Mouse (Mus musculus) erythroblast, adult 5-6 weeks (primary cell): Measurements from ENCODE around the gene Atp4a. TPM values are rescaled to one million over a fixed set of nuclear protein-coding genes. Genes with fewer than 3 reads are reported as not detected.
"Not testable (repeated sequence)": the region's sequence is repeated elsewhere in the genome, so short reads cannot be mapped to it uniquely, and the experiment has no call there.

Experiments used
- ATAC-seq: replicated peaks from 2 replicates; pipeline ENCODE4 v1.8.0; 2016; ENCODE audit warnings: moderate number of reproducible peaks, mild to moderate bottlenecking, moderate TSS enrichment, inconsistent platforms; ENCODE audit not compliant: poor library complexity, low FRiP score, severe bottlenecking
- total RNA-seq, 2 experiments: library from RNA; stranded (forward) in 1 of 2; stranded (reverse) in 1 of 2; fragments of 150-400 nt in 1 of 2; fragments of 200-764, 138-1000 nt in 1 of 2; gene quantifications; 2 replicates each; pipeline versions ENCODE4 v1.2.3 to v1.2.4; 2015 to 2017; ENCODE audit warnings: low replicate concordance in 2 of 2

The Atp4a gene
- total RNA-seq, 2 experiments from 2014 or later, result 0.68 TPM; not detected in 1

DNA sequence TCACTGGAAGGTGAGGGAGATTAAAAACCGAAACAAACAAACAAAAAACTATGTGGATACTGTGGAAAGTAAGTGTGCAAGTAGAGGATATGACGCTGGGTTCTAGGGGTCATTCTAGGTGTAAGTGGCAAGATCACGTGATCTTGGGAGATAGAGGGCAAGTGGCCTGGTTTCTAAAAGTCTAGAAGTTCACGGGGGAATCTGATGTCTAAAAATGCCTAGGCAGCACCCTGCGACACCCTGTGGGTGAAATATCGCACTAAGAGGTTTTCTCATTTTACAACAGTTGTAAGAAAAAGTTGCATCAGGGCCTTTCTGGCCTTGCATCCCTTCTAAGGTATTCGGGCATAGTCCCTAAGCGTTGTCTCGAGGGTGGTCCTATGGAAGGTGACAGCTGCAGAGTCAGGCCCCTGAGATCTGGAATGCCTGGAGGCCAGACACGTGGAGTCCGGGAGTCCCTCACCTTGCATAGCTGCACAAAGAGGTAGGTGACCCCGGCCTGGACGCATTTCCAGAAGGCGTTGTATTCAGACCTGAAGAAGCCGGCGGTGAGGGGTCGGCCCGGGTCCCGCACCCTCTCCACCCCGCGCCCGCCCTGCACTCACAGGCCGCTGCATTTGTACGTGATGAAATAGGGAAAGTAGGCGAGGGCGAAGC, 16.9 kb downstream of the Atp4a start:
- no peak for ATAC-seq

DNA sequence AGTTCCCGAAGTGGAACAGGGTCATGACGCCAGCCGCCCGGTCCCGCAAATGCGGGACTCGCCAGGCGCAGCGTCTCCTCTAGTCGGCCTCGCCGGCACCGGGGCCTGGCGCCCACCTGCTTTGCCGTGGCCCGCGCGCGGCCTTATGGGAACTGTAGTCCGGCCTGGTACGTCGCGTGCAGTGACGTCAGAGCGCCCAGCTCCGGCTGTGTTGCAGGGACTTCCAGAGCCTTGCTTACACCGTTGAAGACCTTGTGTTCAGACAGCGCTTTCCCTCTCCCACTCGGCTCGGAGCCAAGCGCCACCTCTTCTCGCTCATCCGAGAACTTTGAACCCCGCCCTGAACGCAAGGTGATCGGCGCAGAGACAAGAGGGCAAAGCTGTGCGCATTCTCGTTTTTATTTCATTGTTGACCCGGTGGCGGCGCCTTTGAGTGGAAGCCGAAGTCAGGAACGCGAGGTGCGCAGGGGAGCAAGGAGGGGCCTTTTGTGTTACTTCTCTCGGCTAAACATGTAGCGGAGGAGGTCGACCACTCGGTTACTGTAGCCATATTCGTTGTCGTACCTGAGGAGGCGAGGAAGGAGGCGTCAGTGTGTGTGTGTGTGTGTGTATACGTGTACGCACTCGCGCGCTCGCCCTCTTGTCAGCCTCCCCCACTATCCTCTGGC, 17.5 kb downstream of the Atp4a start, which contains the start of gene Tmem147:
Gene Tmem147 (minus strand): TSS at position 145 of the 668 bp plus-strand sequence.
- peak; percentile 94 for ATAC-seq

DNA sequence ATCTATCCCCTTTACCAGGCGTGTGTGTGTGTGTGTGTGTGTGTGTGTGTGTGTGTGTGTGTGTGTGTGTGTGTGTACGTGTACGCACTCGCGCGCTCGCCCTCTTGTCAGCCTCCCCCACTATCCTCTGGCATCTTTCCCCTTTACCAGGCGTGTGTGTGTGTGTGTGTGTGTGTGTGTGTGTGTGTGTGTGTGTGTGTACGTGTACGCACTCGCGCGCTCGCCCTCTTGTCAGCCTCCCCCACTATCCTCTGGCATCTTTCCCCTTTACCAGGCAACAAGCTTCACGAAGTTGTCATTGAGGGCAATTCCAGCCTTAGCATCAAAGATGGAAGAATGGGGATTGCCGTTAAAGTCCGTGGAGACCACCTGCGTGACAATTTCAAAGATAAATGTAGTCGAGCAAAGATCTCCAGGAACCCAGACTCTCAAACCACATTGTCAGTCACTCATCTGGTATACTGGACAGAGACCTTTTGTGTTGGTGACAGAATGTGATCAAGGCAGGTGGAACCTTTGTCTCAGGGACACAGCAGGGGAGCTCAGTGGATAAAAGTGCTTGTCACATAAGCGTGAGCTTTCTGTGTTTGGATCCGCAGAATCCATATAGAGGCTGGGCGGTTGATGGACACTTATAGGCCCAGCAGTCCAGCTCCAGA, 18.2 kb downstream of the Atp4a start:
- ATAC-seq, result not testable (repeated sequence)

DNA sequence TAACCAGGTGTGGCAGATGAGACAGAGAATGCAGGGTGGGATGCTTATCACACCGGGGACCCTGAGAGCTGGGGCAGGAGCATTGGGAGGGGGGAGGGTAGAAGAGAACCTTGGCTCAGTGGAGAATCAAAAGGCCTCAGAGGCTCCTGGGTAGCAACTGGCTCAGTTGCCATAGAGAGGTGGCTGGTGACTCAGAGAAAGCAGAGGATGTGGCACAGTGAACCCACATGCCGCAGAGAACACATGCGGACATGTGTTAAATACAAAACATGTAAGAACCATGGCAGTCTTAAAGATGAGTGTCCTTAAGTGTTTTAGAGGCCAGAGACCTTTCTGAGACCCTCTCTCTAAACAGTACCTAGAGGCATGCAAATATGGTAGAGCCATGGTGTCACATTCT, 24.2 kb downstream of the Atp4a start:
- no peak for ATAC-seq

DNA sequence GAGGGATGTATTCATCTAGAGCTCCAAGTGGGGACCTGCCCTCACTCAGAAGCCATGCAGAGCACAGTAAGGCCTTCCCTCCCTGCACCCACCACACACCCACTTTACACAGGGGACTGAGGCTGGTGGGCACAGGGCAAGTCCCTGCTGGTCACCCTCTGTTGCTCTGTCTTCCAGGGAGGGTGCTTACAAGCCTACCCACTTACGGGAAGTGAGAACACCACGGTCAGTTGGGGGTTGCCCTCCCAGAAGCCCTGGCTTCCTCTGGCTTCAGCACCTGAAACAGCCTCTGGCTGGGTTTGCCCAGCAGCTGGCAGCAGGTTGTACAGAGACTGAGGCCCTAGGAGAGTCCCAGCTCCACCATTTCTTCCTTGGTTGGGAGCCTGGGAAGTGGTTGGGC, 30.6 kb downstream of the Atp4a start:
- ATAC-seq, result not testable (repeated sequence)

DNA sequence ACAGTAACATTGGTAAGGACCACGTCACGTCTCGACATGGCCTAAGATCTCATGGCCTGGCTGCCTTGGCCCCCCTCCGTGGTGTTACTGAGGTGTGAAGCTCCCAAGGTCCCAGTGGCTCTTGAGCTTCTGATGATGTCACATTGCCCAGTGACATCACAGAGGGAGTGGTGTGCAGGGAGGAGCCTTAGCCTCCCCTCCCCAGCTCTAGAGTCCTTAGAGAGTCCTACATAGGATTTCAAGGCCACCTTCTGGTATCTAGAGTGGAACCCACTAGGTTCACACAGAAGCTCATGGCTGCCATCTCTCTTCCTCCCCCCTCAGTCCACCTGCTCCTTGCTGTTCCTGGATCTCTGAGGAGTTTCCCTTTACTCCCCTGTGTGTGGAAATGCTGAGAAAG, 31.6 kb downstream of the Atp4a start, which contains the start of gene Gapdhs:
Gene Gapdhs (minus strand): TSS at position 65 of the 400 bp plus-strand sequence.
- not testable (repeated sequence) for ATAC-seq

DNA sequence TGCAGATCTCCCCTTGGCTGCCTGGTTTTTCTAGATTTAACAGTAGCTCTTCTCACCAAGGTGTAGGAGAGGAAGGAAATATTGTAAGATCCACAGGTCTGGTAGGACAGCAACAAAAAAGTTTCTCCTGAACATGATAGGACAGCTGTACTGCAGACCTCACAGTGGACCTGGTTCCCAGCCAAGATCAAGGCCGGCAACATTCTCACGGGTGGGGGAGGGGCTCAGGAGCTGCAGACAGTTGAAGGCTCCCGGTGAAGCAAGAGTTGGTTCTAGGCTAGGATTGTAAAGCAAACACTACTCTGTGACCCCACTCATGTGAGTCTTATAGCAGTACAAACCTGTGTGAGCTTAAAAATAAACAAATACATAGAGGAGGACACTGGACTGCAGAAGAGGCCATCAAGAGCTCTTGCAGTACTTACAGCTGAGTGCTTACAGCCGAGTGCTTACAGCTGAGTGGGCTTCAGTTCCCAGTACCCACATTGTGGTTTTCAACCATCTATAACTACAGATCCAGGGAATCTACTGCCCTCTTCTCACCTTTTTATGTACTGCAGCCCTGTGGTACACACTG, 32.1 kb downstream of the Atp4a start:
- ATAC-seq, result no peak

DNA sequence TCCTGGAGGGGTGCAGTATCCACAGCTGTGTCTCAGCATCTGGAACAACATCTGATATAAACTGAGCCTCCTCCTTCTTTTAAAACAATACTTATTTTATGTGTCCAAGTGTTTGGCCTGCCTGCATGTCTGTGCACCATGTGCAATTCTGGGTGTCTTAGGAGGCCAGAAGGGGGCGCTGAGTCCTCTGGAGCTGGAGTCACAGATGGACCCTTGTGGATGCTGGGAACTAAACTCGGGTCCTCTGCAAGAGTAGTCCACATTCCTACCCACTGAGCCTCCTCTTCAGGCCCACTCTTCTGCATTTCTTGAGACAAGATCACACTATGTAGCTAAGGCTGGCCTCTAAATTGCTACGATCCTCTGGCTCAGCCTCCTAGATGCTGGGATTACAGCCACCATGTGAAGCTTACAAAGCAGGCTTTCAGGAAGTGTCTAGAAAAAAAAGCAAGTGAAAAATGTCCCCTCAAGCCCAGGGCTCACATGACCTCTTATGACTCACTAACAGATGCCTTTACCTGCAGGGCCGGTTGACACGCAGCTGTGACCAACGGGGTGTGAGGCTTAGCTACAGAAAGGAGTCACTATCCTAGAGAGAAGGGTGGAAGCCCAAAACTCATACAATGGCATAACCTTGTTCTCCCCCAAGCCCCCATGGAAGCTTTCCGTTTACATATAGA, 35.7 kb downstream of the Atp4a start:
- ATAC-seq, result no peak

DNA sequence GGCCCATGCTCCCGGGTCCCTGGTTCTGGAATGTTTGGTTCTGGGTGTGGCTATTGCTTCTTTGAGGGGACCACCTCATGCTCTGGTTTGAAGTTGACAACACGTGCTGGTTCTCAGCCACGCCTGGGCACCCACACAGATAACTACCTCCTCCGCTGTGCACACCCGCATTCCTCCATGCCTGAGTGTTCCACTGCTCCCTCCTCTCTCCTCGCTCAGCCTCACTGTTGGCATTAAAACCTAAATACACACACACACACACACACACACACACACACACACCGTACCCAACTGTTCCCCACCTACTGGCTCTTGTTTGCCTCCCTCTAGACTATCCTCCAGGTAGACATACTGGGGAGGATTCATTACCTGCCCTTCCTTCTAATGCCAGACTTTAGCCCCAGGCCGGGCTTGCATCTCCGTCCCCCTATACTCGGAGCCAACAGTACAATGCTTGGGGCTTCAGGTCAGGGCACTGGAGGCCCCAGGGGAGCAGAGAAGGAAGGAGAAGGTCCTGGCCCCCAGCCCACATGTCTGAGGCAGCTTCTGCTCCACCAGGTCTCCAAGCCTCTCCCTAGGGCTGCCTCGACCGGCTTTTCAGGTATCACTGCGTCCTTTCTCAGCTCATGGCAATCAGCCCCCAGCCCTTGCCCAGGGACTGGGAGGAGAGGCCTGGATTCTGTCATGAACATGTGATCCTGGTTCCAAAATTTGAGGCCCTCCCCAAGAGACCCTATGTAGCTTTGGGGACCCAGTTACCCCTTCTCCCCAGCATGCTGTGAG, 38.0 kb downstream of the Atp4a start:
- ATAC-seq, result no peak

DNA sequence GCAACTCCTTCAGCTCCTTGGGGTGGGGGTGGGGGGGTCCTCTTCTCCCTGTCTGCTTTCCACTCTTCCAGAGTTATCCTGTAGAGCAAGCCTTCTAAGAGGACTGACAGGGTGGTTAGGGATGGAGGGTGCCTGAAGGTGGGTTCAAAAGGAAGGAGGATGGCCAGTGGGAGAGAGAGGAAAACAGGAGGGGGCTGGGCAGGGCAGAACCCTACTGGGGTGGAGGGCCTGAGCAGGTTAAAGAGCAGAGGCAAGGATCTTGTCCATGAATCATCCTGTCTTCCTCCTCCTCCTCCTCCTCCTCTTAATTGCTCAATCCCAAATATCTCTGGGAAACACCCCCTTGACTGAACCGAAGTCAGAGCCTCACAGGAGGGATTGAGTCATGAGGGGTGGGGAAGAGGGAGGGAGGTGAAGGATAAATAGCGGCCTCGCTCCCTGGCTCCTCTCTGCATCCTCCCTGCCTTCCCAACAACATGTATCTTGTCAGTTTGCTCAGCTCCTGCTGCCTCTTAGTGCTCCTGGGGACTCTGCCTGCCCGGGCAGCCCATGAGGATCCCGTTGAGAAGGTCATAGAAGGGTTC, 39.2 kb downstream of the Atp4a start, which contains the start of gene Sbsn:
Gene Sbsn (plus strand): TSS at position 386 of the 584 bp plus-strand sequence.
- no peak for ATAC-seq

DNA sequence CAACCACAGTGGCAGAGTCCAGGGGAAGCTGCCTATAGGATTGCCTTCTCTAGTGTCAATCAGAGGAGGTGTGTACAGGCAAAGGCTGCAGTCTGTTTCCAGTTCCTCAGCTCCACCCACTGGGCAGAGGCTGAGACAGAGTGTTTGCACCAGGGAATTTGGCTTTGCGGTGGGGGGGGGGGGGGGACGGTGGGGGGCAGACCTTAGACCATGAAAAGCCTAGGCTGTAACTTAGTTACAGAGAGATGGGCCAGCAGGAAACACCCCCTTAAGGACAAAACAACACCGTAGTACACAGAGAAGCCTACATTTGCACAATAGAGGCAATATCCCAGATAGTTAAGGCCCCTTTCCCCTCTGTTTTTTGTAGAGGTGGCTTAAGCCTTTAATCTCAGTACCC, 45.0 kb downstream of the Atp4a start:
- ATAC-seq, result no peak

DNA sequence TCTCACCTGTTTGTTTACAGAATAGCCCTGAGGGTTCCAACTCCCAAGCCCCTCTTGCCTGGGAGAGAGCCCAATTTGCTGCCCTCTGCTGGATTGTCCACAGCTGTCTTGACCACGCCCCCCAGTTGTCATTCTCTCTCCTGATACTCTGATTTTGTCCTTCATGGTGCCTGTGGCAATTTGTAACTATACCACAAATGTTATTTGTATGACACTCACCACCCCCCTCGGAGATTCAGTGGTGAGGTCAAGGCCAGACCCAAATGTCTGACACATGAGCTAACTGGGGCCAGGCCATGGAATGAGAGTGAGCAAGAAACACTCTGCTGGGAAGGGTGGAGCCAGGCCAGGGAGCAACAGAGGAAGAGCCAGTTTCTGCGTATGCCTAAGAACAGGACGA, 46.8 kb downstream of the Atp4a start:
- no peak for ATAC-seq

DNA sequence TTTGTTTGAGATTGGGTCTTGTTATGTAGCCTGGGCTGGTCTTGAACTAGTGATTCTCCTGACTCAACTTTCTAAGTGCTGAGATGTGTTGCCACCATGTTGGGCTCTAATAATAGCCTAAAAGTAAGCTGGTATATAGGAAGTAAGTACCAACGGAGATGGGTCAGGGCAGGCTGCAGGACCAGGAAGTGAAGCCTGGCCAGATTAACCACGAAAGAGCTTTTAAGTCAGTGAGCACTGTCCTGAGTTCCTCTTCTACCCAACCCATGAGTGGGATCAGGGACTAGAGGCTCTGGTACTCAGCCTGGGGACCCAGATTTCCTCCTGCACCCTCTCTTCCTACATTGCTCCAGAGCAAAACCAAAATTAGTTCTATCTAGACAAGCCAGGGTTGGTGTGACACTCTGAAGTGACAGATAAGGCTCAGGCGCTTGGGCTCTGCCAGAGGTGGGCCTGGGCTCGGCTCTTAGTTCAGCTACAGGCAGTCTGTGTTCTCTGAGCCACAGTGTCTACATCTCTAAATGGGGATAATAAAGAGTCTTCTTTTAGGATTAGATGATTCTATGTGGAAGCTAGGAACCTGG, 49.9 kb downstream of the Atp4a start:
- ATAC-seq, result no peak

DNA sequence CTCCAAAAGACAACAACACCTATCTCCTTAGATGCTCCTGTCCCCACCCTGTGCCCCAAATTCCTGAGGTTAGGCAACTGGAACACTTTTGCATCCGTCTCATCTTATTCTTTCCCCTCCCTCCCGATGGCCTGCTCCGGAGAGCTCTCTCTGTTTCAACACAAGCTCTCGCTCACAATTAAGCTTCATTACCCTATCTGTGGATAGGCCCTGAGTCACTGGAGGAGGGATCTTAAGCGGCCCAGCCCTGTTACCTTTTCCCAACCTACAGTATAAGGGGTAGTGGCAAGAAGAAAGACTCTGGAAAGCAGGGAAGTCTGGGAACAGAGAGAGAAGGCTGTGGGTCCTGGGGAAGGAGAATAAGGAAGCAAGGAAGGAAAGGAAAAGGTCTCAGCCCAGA, 51.4 kb downstream of the Atp4a start, which contains the start of gene Dmkn:
Gene Dmkn (plus strand): TSS at position 301 of the 400 bp plus-strand sequence.
- no peak for ATAC-seq

DNA sequence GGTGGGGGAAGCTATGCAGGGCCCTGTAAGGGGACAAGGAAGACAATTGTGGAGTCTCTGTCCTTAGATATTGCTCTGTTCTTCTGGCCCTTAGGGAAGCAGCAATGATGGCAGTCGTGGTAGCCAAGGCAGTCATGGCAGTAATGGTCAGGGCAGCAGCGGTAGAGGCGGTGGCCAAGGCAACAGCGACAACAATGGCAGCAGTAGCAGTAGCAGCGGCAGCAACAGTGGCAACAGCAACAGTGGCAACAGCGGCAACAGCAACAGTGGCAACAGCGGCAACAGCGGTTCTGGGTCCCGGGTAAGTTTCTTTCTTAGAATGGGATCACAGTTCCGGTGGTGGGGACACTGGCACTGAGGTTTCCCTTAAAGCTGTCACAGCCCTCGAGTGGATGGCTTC, 53.2 kb downstream of the Atp4a start:
- no peak for ATAC-seq

DNA sequence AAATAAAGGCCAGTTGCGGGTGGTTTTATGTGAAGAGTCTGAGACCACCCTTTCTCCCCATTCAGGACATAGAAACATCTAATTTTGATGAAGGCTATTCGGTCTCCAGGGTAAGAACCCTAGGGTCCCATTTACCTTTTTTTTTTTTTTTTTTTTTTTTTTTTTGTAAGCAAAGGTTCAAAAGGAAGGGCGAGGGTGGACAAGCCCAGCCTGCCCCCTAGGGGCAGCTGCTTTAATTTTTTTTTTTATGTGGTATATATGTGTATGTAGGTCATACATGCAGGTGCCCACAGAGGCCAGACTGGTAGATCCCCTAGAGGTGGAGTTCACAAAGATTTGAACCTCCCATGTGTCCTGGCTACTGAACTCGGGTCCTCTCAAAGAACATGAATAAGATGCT, 54.4 kb downstream of the Atp4a start:
- no peak for ATAC-seq

DNA sequence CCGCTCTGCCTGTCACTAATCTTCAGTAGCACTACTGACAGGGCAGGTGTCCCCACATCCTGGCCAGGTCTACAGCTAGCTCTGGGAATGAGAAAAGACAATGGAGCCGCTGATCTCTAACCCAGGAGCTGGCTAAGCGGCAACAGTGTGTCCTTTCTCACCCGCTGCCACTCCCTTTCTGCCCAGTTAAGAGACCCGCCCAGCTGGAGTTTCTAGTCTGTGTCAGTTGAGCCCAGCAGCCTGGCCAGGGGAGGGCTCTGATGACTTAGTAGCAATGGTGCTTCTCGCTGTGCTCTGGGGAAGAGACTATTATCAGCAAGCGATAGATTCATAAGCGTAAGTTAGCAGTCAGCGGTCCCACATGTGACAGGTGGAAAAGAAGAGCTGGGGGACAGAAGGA, 57.2 kb downstream of the Atp4a start:
- no peak for ATAC-seq
